Mouse (Mus musculus) retina, adult 2 months (tissue): ENCODE data around the gene Ubxn11.
"Not testable (repeated sequence)": the region's sequence is repeated elsewhere in the genome, so short reads cannot be mapped to it uniquely, and the experiment has no call there.

Experiments used
- DNase-seq: peaks from one replicate; pipeline ENCODE4 v3.0.0-alpha.2; 2012; ENCODE audit warnings: low read depth, low spot score

Gene Ubxn11

GRCm38 (mm10) chr4:134138857-134139256 is 36.5 kb downstream of the Ubxn11 start:
- DNase-seq, result no peak

- not testable (repeated sequence) for DNase-seq
Measured at GRCm38 (mm10) chr4:134144297-134144696, 41.9 kb downstream of the Ubxn11 start.

- no peak for DNase-seq
Measured at GRCm38 (mm10) chr4:134149389-134149788, 47.0 kb downstream of the Ubxn11 start.

- no peak for DNase-seq
Measured at GRCm38 (mm10) chr4:134152112-134152511, 49.7 kb downstream of the Ubxn11 start.

- DNase-seq, result no peak
Measured at GRCm38 (mm10) chr4:134153656-134154055, 51.3 kb downstream of the Ubxn11 start.

- no peak for DNase-seq
Measured at GRCm38 (mm10) chr4:134154354-134154753, 52.0 kb downstream of the Ubxn11 start.

- no peak for DNase-seq
Measured at GRCm38 (mm10) chr4:134155531-134155930, 53.2 kb downstream of the Ubxn11 start.

GRCm38 (mm10) chr4:134155961-134156465 is 53.6 kb downstream of the Ubxn11 start:
- DNase-seq, result no peak

- DNase-seq, result no peak
Measured at GRCm38 (mm10) chr4:134156744-134157143, 54.4 kb downstream of the Ubxn11 start.

- DNase-seq, result no peak
Measured at GRCm38 (mm10) chr4:134157558-134157957, 55.2 kb downstream of the Ubxn11 start.

GRCm38 (mm10) chr4:134158774-134159173 is 56.4 kb downstream of the Ubxn11 start:
- no peak for DNase-seq

- DNase-seq, result not testable (repeated sequence)
Measured at GRCm38 (mm10) chr4:134160071-134160470, 57.7 kb downstream of the Ubxn11 start.

- DNase-seq, result no peak
Measured at GRCm38 (mm10) chr4:134164591-134164990, 62.2 kb downstream of the Ubxn11 start.

- no peak for DNase-seq
Measured at GRCm38 (mm10) chr4:134165024-134165423, 62.7 kb downstream of the Ubxn11 start.

GRCm38 (mm10) chr4:134165548-134166465 is 63.4 kb downstream of the Ubxn11 start:
- DNase-seq, result no peak

- no peak for DNase-seq
Measured at GRCm38 (mm10) chr4:134166906-134167305, 64.5 kb downstream of the Ubxn11 start.

- DNase-seq, result no peak
Measured at GRCm38 (mm10) chr4:134172391-134172790, 70.0 kb downstream of the Ubxn11 start.
